Mouse (Mus musculus) neural tube, embryonic 13.5 days (tissue): Measurements from ENCODE around the gene Cox7a2l. TPM values are rescaled to one million over a fixed set of nuclear protein-coding genes. Genes with fewer than 3 reads are reported as not detected.

ENCODE experiments used
- ATAC-seq: fragments of 200-750 bp; cut with Nextera tagmentation; 2 replicates; pipeline ENCODE4 v1.8.0; 2017; ENCODE audit warnings: low read depth, mild to moderate bottlenecking, moderate TSS enrichment, moderate library complexity
- H3K27ac ChIP-seq: fragments of 300-500 bp; sonication (generic); replicated peaks from 2 replicates; pipeline ENCODE4 v1.5.1; 2015; ENCODE audit warnings: moderate library complexity, mild to moderate bottlenecking, inconsistent platforms
- H3K27me3 ChIP-seq: fragments of 300-500 bp; sonication (generic); 2 replicates; pipeline ENCODE4 v1.6.1; 2015; ENCODE audit warnings: mild to moderate bottlenecking, inconsistent platforms
- H3K36me3 ChIP-seq: fragments of 300-500 bp; sonication (generic); 2 replicates; pipeline ENCODE4 v1.6.1; 2015; ENCODE audit warnings: mild to moderate bottlenecking, inconsistent platforms
- H3K4me1 ChIP-seq: fragments of 300-500 bp; sonication (generic); replicated peaks from 2 replicates; pipeline ENCODE4 v1.6.1; 2015; ENCODE audit warnings: inconsistent platforms
- H3K4me2 ChIP-seq: fragments of 300-500 bp; sonication (generic); 2 replicates; pipeline ENCODE4 v1.6.1; 2015; ENCODE audit warnings: inconsistent platforms, mild to moderate bottlenecking, moderate library complexity
- H3K4me3 ChIP-seq: fragments of 300-500 bp; sonication (generic); 2 replicates; pipeline ENCODE4 v1.5.1; 2015; ENCODE audit warnings: mild to moderate bottlenecking, inconsistent platforms
- H3K9ac ChIP-seq: fragments of 300-500 bp; sonication (generic); 2 replicates; pipeline ENCODE4 v1.6.1; 2015; ENCODE audit warnings: moderate library complexity, mild to moderate bottlenecking, inconsistent platforms
- H3K9me3 ChIP-seq: fragments of 300-500 bp; sonication (generic); 2 replicates; pipeline ENCODE4 v1.6.1; 2016; ENCODE audit warnings: inconsistent platforms
- WGBS: fragments of 180-500 bp; shearing (Covaris S2); methylation state at CpG from one replicate; pipeline ENCODE4 v1.1.7; 2015; 5-methylcytosine and 5-hydroxymethylcytosine counted together
- polyA plus RNA-seq: library from polyadenylated mRNA; unstranded; fragments of >200 nt; fragmentation: Nextera tagmentation; extraction: Ambion mirVana; gene quantifications from 2 replicates; pipeline ENCODE4 v1.2.1, GENCODE M21; 2015

The Cox7a2l gene
- polyA plus RNA-seq, result 183 and 192 TPM in 2 replicates

- Histone ChIP-seq H3K9me3 (no peaks in the 10 kb centered on the region), H3K4me2 (no peak within 1 kb of the TSS), H3K4me1 (peaks cover 12% of the 10 kb centered on the region), H3K4me3 (no peak within 1 kb of the TSS), H3K36me3 (no peaks in the 10 kb centered on the region), H3K9ac (no peak within 1 kb of the TSS), H3K27ac (no peak within 1 kb of the TSS), H3K27me3 (no peaks in the 10 kb centered on the region)
- ATAC-seq, result no peak
- WGBS, result 88% methylated on average over 8 of the region's 8 CpGs
Measured at GRCm38 (mm10) chr17:83517280-83518015, at the start of gene Cox7a2l. Cox7a2l (minus strand) TSS chr17:83517330.

- H3K4me1 ChIP-seq, result peaks cover 31% of the 10 kb centered on the region
- H3K36me3 ChIP-seq, result no peaks in the 10 kb centered on the region
- H3K27me3 ChIP-seq, result no peaks in the 10 kb centered on the region
- no peaks in the 10 kb centered on the region for H3K9me3 ChIP-seq
- H3K9ac ChIP-seq, result no peak overlapping the region
- H3K27ac ChIP-seq, result no peak overlapping the region
- peak; percentile 68 for ATAC-seq
- WGBS, result 49% methylated on average over 4 of the region's 4 CpGs
- no peak overlapping the region for H3K4me3 ChIP-seq
- no peak overlapping the region for H3K4me2 ChIP-seq
Measured at GRCm38 (mm10) chr17:83565506-83565905, 48.4 kb upstream of the Cox7a2l start.

GRCm38 (mm10) chr17:83564119-83564820 lies 47.1 kb upstream of the Cox7a2l start:
- ATAC-seq, result no peak
- no peak overlapping the region for H3K4me2 ChIP-seq
- H3K9me3 ChIP-seq, result no peaks in the 10 kb centered on the region
- H3K27me3 ChIP-seq, result no peaks in the 10 kb centered on the region
- no peak overlapping the region for H3K27ac ChIP-seq
- no peak overlapping the region for H3K9ac ChIP-seq
- 63% methylated on average over 12 of the region's 12 CpGs for WGBS
- H3K36me3 ChIP-seq, result no peaks in the 10 kb centered on the region
- peaks cover 31% of the 10 kb centered on the region for H3K4me1 ChIP-seq
- H3K4me3 ChIP-seq, result no peak overlapping the region

GRCm38 (mm10) chr17:83563703-83564111 lies 46.6 kb upstream of the Cox7a2l start:
- H3K27me3 ChIP-seq, result no peaks in the 10 kb centered on the region
- no peak overlapping the region for H3K9ac ChIP-seq
- WGBS, result 49% methylated on average over 10 of the region's 10 CpGs
- no peaks in the 10 kb centered on the region for H3K9me3 ChIP-seq
- H3K4me2 ChIP-seq, result no peak overlapping the region
- ATAC-seq, result no peak
- no peak overlapping the region for H3K27ac ChIP-seq
- peaks cover 31% of the 10 kb centered on the region for H3K4me1 ChIP-seq
- no peaks in the 10 kb centered on the region for H3K36me3 ChIP-seq
- H3K4me3 ChIP-seq, result no peak overlapping the region

GRCm38 (mm10) chr17:83562153-83563010 lies 45.3 kb upstream of the Cox7a2l start:
- no peak overlapping the region for H3K4me3 ChIP-seq
- no peaks in the 10 kb centered on the region for H3K27me3 ChIP-seq
- H3K27ac ChIP-seq, result no peak overlapping the region
- no peak overlapping the region for H3K9ac ChIP-seq
- no peak overlapping the region for H3K4me2 ChIP-seq
- no peak for ATAC-seq
- H3K36me3 ChIP-seq, result no peaks in the 10 kb centered on the region
- no peaks in the 10 kb centered on the region for H3K9me3 ChIP-seq
- peaks cover 30% of the 10 kb centered on the region for H3K4me1 ChIP-seq
- WGBS, result 95% methylated on average over 5 of the region's 5 CpGs

- Histone ChIP-seq H3K4me2 (no peak overlapping the region), H3K9ac (no peak overlapping the region), H3K36me3 (no peaks in the 10 kb centered on the region), H3K9me3 (no peaks in the 10 kb centered on the region), H3K4me3 (no peak overlapping the region), H3K27me3 (no peaks in the 10 kb centered on the region), H3K27ac (no peak overlapping the region), H3K4me1 (peaks cover 6% of the 10 kb centered on the region)
- ATAC-seq, result no peak
- 70% methylated on average over 8 of the region's 8 CpGs for whole genome bisulfite sequencing
Measured at GRCm38 (mm10) chr17:83559081-83559480, 42.0 kb upstream of the Cox7a2l start.

- Histone ChIP-seq H3K9me3 (no peaks in the 10 kb centered on the region), H3K27ac (no peak overlapping the region), H3K4me3 (no peak overlapping the region), H3K4me2 (no peak overlapping the region), H3K9ac (no peak overlapping the region), H3K4me1 (no peaks in the 10 kb centered on the region), H3K27me3 (no peaks in the 10 kb centered on the region), H3K36me3 (no peaks in the 10 kb centered on the region)
- WGBS, result 91% methylated on average over 11 of the region's 11 CpGs
- no peak for ATAC-seq
Measured at GRCm38 (mm10) chr17:83555836-83556235, 38.7 kb upstream of the Cox7a2l start.

GRCm38 (mm10) chr17:83554997-83555396 lies 37.9 kb upstream of the Cox7a2l start:
- ATAC-seq, result no peak
- WGBS, result 90% methylated on average over 7 of the region's 7 CpGs

GRCm38 (mm10) chr17:83548501-83549233 lies 31.5 kb upstream of the Cox7a2l start:
- no peak for ATAC-seq

More at GRCm38 (mm10) chr17:83554997-83555396, 37.9 kb upstream of the Cox7a2l start:
- H3K4me1 ChIP-seq, result no peaks in the 10 kb centered on the region
- no peak overlapping the region for H3K9ac ChIP-seq
- no peak overlapping the region for H3K4me3 ChIP-seq
- no peak overlapping the region for H3K4me2 ChIP-seq
- no peaks in the 10 kb centered on the region for H3K27me3 ChIP-seq
- H3K27ac ChIP-seq, result no peak overlapping the region
- H3K9me3 ChIP-seq, result no peaks in the 10 kb centered on the region
- no peaks in the 10 kb centered on the region for H3K36me3 ChIP-seq

GRCm38 (mm10) chr17:83547145-83547544 lies 30.0 kb upstream of the Cox7a2l start:
- no peak overlapping the region for H3K27ac ChIP-seq
- 50% methylated on average over 10 of the region's 10 CpGs for WGBS
- H3K4me2 ChIP-seq, result no peak overlapping the region
- H3K27me3 ChIP-seq, result peaks cover 20% of the 10 kb centered on the region
- no peak overlapping the region for H3K9ac ChIP-seq
- H3K36me3 ChIP-seq, result no peaks in the 10 kb centered on the region
- H3K4me1 ChIP-seq, result peaks cover 30% of the 10 kb centered on the region
- H3K9me3 ChIP-seq, result no peaks in the 10 kb centered on the region
- 0 out of 2 replicates have a peak, but pooled peaks have one; percentile 26 for ATAC-seq
- H3K4me3 ChIP-seq, result no peak overlapping the region

More at GRCm38 (mm10) chr17:83548501-83549233, 31.5 kb upstream of the Cox7a2l start:
- H3K9me3 ChIP-seq, result no peaks in the 10 kb centered on the region
- H3K36me3 ChIP-seq, result no peaks in the 10 kb centered on the region
- H3K4me1 ChIP-seq, result peaks cover 30% of the 10 kb centered on the region
- H3K27ac ChIP-seq, result no peak overlapping the region
- no peak overlapping the region for H3K4me2 ChIP-seq
- peaks cover 20% of the 10 kb centered on the region for H3K27me3 ChIP-seq
- H3K9ac ChIP-seq, result no peak overlapping the region
- whole genome bisulfite sequencing, result 32% methylated on average over 12 of the region's 12 CpGs
- H3K4me3 ChIP-seq, result no peak overlapping the region
